Mouse (Mus musculus): ENCODE data around the gene Ubp1.

DNA sequence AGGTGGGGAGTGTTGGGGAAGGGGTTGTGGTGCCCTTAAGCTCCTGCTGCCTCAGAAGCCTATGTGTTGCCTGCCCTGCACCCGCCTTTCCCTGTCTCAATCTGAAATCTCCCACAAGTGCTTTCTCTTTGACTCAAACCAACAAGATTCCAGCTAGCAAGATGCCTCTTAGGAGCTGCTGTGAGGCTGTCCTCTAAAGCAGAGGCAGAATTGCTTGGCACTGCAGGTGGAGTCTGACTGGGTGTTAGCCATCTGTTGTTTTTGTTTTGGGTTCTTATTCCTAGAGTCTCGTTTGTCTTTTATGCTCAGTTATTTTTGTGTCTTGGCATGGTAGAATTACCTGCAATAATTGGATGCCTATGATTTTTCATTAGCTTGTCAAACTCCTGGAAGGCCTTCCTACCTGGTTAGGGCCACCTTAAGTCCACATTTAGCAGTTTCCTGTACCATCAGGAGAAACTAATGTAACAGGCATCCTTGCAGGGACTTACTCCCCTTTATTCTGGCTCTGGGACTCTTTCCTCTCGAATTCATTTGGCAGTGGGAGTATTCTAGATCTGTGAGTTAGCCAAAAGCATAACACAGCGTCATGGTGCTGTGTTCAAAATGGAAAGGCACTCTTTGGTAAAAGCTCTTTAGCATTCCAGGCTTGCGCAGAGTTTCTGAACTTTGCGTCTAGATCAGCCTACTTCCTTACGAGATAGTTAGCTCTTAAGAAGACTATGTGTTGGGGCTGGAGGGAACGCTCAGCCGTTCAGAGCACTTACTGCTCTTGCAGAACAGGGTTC is 8.5 kb downstream of the Ubp1 start:
- TF ChIP-seq ZKSCAN1 (IDR thresholded peaks at IDR 0.05; ENCODE audit: borderline replicate concordance, low read depth, low read length) (no peak), CTCF (conservative IDR thresholded peaks at IDR 0.05 in 1 of 2, IDR thresholded peaks at IDR 0.05 in 1 of 2; ENCODE audit: low read depth in 2 of 2, low read length in 2 of 2) (no peak), EP300 (IDR thresholded peaks at IDR 0.05; ENCODE audit: low read length) (no peak), POLR2AphosphoS2 (IDR thresholded peaks at IDR 0.05; ENCODE audit: low read depth, low read length) (no peak), ELF1 (IDR thresholded peaks at IDR 0.05; ENCODE audit: low read depth, low read length) (no peak), USF1 (IDR thresholded peaks at IDR 0.05; ENCODE audit: low read depth, low read length) (no peak), POLR2A (IDR thresholded peaks at IDR 0.05; ENCODE audit: low read depth, low read length) (no peak), ETS1 (conservative IDR thresholded peaks at IDR 0.05; ENCODE audit: low read depth, low read length) (no peak), E2F4 (IDR thresholded peaks at IDR 0.05; ENCODE audit: insufficient replicate concordance, low read depth, low read length) (no peak), RAD21 (IDR thresholded peaks at IDR 0.05; ENCODE audit: low read depth, low read length) (no peak), TCF12 (IDR thresholded peaks at IDR 0.05; ENCODE audit: low read depth, low read length) (no peak)

Data from CH12.LX (cell line).